Mouse (Mus musculus): ENCODE data around the gene Ocel1. TPM values are rescaled to one million over a fixed set of nuclear protein-coding genes. Genes with fewer than 3 reads are reported as not detected.

Ocel1 gene
- polyA plus RNA-seq, 1 experiment from 2014 or later: 6.7 TPM

DNA sequence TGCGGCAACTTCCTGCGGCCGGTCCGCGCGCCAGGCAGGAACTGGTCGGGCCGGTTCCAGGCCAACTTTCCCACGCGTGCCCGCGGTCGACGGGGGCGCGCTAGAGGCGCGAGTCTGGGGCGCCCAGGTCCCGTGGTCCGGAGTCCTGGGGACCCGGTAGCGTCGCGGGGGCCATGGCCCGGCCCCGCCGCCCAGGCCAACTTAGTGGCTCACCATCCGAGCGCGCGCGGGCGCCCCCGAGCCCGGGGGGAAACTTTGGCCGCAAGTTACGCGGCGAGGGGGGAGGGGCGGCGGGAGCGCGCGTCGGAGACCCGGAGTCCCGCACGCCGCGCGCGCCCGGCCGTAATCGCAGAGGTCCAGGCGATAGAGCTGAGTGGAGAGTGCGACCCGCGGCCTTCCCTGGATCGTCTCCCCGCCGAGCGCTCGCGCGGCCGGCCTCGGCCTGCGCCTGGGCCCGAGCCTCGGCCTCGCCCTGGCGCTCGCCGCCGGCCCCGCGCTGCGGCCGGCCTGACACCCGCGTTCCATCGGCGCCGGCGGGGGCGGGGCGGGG lies 10.4 kb downstream of the Ocel1 start, which contains the start of gene Nr2f6:
Gene Nr2f6, minus strand, starts transcription at position 540 of the 550 bp plus-strand sequence.
- Histone ChIP-seq H3K4me2 (replicated peaks) (peak within 1 kb of the TSS; percentile 90), H3K27ac (peak within 1 kb of the TSS; percentile 98), H3K4me3 (replicated peaks) (peak within 1 kb of the TSS; percentile 88), H3K9me3 (no peaks in the 10 kb centered on the region), H3K27me3 (replicated peaks) (no peaks in the 10 kb centered on the region), H3K4me1 (replicated peaks) (peaks cover 45% of the 10 kb centered on the region), H3K36me3 (peaks cover 12% of the 10 kb centered on the region), H3K9ac (peak within 1 kb of the TSS; percentile 92)
- ATAC-seq: peak; percentile 42
- WGBS: under 1% methylated on average over 76 of the region's 89 CpGs

DNA sequence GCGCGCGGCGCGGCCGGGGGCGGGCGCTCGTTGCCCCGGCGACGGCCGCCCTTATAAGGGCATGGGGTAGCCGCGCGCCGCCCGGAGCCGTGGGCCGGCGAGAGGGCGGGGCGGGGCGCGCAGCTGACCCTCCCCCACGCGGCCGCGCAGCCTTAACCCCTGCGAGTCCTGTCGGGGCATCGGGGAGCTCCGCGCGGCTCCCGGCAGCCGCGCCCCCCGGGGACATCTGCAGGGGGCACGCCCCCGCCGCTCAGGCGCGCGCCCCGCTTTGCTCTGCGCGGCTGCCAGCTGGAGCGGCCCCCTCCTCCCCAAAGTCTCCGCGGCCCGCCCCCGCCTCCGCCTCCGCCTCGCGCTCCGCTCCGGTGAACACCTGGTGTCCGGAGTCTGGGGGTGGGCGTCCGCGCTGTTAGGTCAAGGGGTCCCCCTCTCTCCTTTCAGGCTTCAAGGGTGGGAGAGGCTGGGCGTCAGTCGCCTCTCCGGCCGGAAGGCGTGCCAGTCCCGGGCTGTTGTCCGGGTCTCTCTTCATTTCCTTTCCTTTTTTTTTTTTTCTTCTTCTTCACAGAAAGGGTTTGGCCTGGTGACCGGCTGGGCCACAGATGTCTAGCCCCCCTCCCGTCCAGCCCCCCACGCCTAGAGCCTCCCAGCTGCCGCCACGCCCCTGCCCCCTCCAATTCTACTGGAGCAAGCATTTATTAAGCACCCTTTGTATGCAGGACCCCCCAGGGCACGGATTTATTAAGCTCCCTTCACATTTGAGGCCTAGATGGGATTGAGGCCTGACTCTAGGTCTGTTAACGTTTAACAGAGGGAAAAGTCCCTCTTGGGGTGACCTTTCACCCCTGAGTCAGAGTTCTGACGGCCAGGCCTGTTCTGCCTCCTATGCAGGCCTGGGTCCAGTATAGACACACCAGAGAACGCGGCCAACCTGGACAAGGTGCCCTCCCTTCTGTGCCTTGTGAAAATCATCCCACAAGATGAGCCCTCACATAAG lies 11.2 kb downstream of the Ocel1 start:
- Histone ChIP-seq H3K36me3 (peaks cover 5% of the 10 kb centered on the region), H3K9me3 (no peaks in the 10 kb centered on the region), H3K9ac (peak overlapping the region; percentile 92), H3K27ac (peak overlapping the region; percentile 98), H3K4me1 (replicated peaks) (peaks cover 38% of the 10 kb centered on the region), H3K4me2 (replicated peaks) (peak overlapping the region; percentile 90), H3K27me3 (replicated peaks) (no peaks in the 10 kb centered on the region), H3K4me3 (replicated peaks) (peak overlapping the region; percentile 88)
- peak; percentile 88 for ATAC-seq
- WGBS: 1% methylated on average over 71 of the region's 80 CpGs

GRCm38 (mm10) chr8:71383396-71383795 lies 12.3 kb downstream of the Ocel1 start:
- WGBS: 30% methylated on average over 12 of the region's 12 CpGs
- Histone ChIP-seq H3K4me3 (replicated peaks) (no peak overlapping the region; the same call in 1 of the 2 replicates), H3K36me3 (no peaks in the 10 kb centered on the region), H3K27me3 (replicated peaks) (no peaks in the 10 kb centered on the region), H3K9ac (peak overlapping the region; percentile 20; the same call in 1 of the 2 replicates), H3K9me3 (no peaks in the 10 kb centered on the region), H3K4me1 (replicated peaks) (peaks cover 36% of the 10 kb centered on the region), H3K27ac (peak overlapping the region; percentile 98), H3K4me2 (replicated peaks) (peak overlapping the region; percentile 90)
- ATAC-seq: no peak

DNA sequence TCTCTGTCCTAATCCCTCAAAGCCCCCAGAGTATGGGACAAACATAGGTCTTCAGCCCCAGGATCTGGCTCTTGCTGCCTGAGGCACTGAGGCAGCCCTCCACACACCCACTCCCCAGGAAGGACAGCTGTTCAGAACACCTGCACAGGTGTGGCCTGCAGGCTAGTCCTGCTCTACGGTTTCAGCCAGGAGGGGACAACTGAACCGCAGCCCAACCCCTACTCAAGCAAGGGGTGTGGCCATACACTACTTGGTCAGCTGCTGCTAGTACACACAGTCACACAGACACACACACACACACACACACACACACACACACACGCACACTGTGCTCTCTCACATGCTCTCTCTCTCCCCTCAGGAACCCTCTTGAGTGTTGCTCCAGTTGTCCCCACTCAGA lies 12.8 kb downstream of the Ocel1 start:
- Histone ChIP-seq H3K36me3 (no peaks in the 10 kb centered on the region), H3K4me3 (replicated peaks) (no peak overlapping the region), H3K4me1 (replicated peaks) (peaks cover 32% of the 10 kb centered on the region), H3K9ac (peak overlapping the region; percentile 20; the same call in 1 of the 2 replicates), H3K9me3 (no peaks in the 10 kb centered on the region), H3K27ac (peak overlapping the region; percentile 98), H3K27me3 (replicated peaks) (no peaks in the 10 kb centered on the region), H3K4me2 (replicated peaks) (peak overlapping the region; percentile 90; the same call in 1 of the 2 replicates)
- WGBS: 41% methylated on average over 3 of the region's 3 CpGs
- no peak for ATAC-seq

GRCm38 (mm10) chr8:71385212-71385835 lies 14.2 kb downstream of the Ocel1 start:
- Histone ChIP-seq H3K4me3 (replicated peaks) (no peak overlapping the region), H3K36me3 (no peaks in the 10 kb centered on the region), H3K27me3 (replicated peaks) (no peaks in the 10 kb centered on the region), H3K9ac (no peak overlapping the region), H3K4me2 (replicated peaks) (no peak overlapping the region), H3K27ac (no peak overlapping the region), H3K4me1 (replicated peaks) (peaks cover 17% of the 10 kb centered on the region), H3K9me3 (no peaks in the 10 kb centered on the region)
- ATAC-seq: no peak
- 74% methylated on average over 12 of the region's 12 CpGs for WGBS

- no peak overlapping the region for H3K4me2 ChIP-seq (replicated peaks)
- H3K27ac ChIP-seq: no peak overlapping the region
- H3K9ac ChIP-seq: no peak overlapping the region
- WGBS: 66% methylated on average over 1 of the region's 1 CpGs
- no peaks in the 10 kb centered on the region for H3K27me3 ChIP-seq (replicated peaks)
- peaks cover 10% of the 10 kb centered on the region for H3K4me1 ChIP-seq (replicated peaks)
- H3K4me3 ChIP-seq (replicated peaks): no peak overlapping the region
- H3K36me3 ChIP-seq: no peaks in the 10 kb centered on the region
- H3K9me3 ChIP-seq: no peaks in the 10 kb centered on the region
- no peak for ATAC-seq
These were observed 17.2 kb downstream of the Ocel1 start for GRCm38 (mm10) chr8:71388267-71388666.

GRCm38 (mm10) chr8:71391696-71392095 lies 20.6 kb downstream of the Ocel1 start:
- no peaks in the 10 kb centered on the region for H3K36me3 ChIP-seq
- H3K9ac ChIP-seq: no peak overlapping the region
- no peak overlapping the region for H3K27ac ChIP-seq
- H3K4me3 ChIP-seq (replicated peaks): no peak overlapping the region
- H3K27me3 ChIP-seq (replicated peaks): no peaks in the 10 kb centered on the region
- ATAC-seq: no peak
- H3K9me3 ChIP-seq: no peaks in the 10 kb centered on the region
- WGBS: 87% methylated on average over 2 of the region's 2 CpGs
- H3K4me2 ChIP-seq (replicated peaks): no peak overlapping the region
- 0 out of 2 replicates have a peak, but pooled peaks cover 2% of the 10 kb centered on the region for H3K4me1 ChIP-seq (replicated peaks)

DNA sequence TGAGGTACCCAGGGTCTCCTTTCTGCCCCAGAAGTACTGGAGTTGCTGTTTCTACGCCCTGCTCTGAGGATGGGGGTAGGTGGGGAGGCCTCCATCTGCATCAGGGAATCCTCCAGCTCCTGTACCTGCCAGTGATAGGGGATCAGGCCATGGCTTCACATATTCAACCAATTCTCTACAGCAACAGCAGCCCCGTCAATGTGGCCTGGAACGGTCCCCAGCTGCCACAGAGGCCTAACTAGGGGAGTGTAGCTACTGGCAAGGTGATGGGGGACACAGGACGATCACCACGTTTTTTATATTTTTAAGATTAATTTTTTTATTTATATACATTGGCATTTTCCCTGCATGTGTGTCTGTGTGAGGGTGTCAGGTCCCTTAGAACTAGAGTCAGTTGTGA lies 21.3 kb downstream of the Ocel1 start:
- Histone ChIP-seq H3K4me3 (replicated peaks) (no peak overlapping the region), H3K27ac (no peak overlapping the region), H3K4me1 (replicated peaks) (peaks cover 5% of the 10 kb centered on the region), H3K9ac (no peak overlapping the region), H3K4me2 (replicated peaks) (no peak overlapping the region), H3K36me3 (no peaks in the 10 kb centered on the region), H3K27me3 (replicated peaks) (no peaks in the 10 kb centered on the region), H3K9me3 (no peaks in the 10 kb centered on the region)
- 82% methylated on average over 5 of the region's 5 CpGs for WGBS
- no peak for ATAC-seq

DNA sequence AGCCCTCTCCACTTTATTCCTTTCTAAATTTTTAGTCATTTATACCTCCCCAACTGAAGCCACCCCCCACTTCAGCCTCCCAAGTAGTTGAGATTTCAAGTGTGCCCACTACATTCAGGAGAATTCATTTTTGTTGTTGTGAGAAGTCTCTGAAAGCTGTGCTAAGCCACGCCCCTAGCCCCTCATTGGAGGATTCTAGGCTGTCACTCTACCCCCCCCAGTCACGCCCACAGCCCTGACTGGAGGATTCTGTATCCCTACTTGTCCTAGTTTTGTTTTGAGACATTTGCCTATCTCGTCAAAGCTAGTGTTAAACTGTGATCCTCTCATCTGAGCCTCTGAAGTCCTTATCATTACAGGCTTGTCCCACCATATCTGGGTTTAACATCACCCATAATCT lies 21.8 kb downstream of the Ocel1 start:
- 17% methylated on average over 3 of the region's 3 CpGs for WGBS

GRCm38 (mm10) chr8:71394481-71394880 lies 23.4 kb downstream of the Ocel1 start:
- H3K4me1 ChIP-seq (replicated peaks): peaks cover 10% of the 10 kb centered on the region
- no peak overlapping the region for H3K27ac ChIP-seq
- H3K4me3 ChIP-seq (replicated peaks): no peak overlapping the region
- 78% methylated on average over 7 of the region's 7 CpGs for WGBS
- peak overlapping the region; percentile 20 for H3K4me2 ChIP-seq (replicated peaks)
- ATAC-seq: no peak
- no peaks in the 10 kb centered on the region for H3K9me3 ChIP-seq
- H3K9ac ChIP-seq: no peak overlapping the region
- no peaks in the 10 kb centered on the region for H3K27me3 ChIP-seq (replicated peaks)
- H3K36me3 ChIP-seq: peaks cover 8% of the 10 kb centered on the region

More for the DNA sequence above, 21.8 kb downstream of the Ocel1 start:
- Histone ChIP-seq H3K9ac (no peak overlapping the region), H3K27me3 (replicated peaks) (no peaks in the 10 kb centered on the region), H3K27ac (no peak overlapping the region), H3K4me1 (replicated peaks) (peaks cover 10% of the 10 kb centered on the region), H3K4me3 (replicated peaks) (no peak overlapping the region), H3K9me3 (no peaks in the 10 kb centered on the region), H3K36me3 (no peaks in the 10 kb centered on the region), H3K4me2 (replicated peaks) (no peak overlapping the region; the same call in 1 of the 2 replicates)
- no peak for ATAC-seq

DNA sequence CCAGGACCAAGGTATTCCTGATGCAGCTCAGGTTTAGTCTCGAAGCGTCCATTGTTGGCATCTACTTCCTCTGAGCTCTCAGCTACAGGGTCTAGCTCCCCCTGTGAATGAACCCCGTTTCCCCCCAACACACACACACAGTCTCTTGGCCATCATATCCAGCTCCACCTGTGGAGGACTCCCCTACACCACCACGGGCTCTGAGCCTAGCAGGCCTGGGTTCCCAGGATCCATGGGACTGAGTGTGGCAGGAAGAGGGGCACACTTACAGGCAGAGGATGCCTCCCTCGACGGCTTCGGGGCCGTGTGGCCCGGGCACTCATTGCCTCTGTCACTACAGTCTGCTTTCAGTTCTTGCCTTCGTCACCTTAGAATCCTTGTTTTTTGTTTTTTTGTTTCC lies 24.0 kb downstream of the Ocel1 start:
- H3K9ac ChIP-seq: no peak overlapping the region
- no peak overlapping the region for H3K4me3 ChIP-seq (replicated peaks)
- H3K4me2 ChIP-seq (replicated peaks): peak overlapping the region; percentile 20; the same call in 1 of the 2 replicates
- 81% methylated on average over 10 of the region's 10 CpGs for WGBS
- H3K27me3 ChIP-seq (replicated peaks): no peaks in the 10 kb centered on the region
- no peaks in the 10 kb centered on the region for H3K9me3 ChIP-seq
- ATAC-seq: no peak
- peaks cover 11% of the 10 kb centered on the region for H3K36me3 ChIP-seq
- H3K27ac ChIP-seq: no peak overlapping the region
- H3K4me1 ChIP-seq (replicated peaks): peaks cover 10% of the 10 kb centered on the region

DNA sequence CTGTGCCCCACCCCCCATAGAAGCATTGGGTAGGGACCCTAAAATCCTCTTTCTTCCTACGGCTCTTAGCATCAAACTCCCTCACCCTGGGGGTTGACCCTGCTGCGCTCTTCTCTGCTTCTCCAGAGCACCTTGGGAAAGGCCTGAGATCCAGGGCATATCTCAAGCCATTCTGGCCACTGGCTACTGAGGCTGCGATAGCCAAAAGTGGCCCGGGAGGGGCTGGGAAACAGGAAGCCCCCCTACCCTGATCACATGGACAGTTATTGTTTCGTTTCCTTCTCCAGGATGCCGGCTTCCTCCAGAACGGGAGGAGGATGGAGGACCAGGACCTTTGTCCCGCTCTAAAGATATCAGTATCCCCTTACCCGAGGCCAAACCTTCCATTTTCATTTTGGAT lies 24.5 kb downstream of the Ocel1 start, which contains the start of gene Ushbp1:
Gene Ushbp1, minus strand, starts transcription at position 174 of the 400 bp plus-strand sequence.
- WGBS: 80% methylated on average over 9 of the region's 9 CpGs
- H3K27me3 ChIP-seq (replicated peaks): no peaks in the 10 kb centered on the region
- no peak within 1 kb of the TSS for H3K9ac ChIP-seq
- H3K27ac ChIP-seq: 0 out of 2 replicates have a peak within 1 kb of the TSS, but pooled peaks have one; percentile 6
- ATAC-seq: no peak
- peaks cover 10% of the 10 kb centered on the region for H3K4me1 ChIP-seq (replicated peaks)
- H3K4me2 ChIP-seq (replicated peaks): peak within 1 kb of the TSS; percentile 85
- no peaks in the 10 kb centered on the region for H3K9me3 ChIP-seq
- H3K4me3 ChIP-seq (replicated peaks): peak within 1 kb of the TSS; percentile 75
- H3K36me3 ChIP-seq: peaks cover 11% of the 10 kb centered on the region

Data from intestine, embryonic 15.5 days (tissue).